Mouse (Mus musculus) liver, postnatal 0 days (tissue): ENCODE measurements around the gene Tceal9. TPM values are rescaled to one million over a fixed set of nuclear protein-coding genes. Genes with fewer than 3 reads are reported as not detected.
"Not testable (repeated sequence)": the region's sequence is repeated elsewhere in the genome, so short reads cannot be mapped to it uniquely, and the experiment has no call there.

Experiments
- ATAC-seq: fragments of 200-750 bp; cut with Nextera tagmentation; 2 replicates; pipeline ENCODE4 v1.8.0; 2017; ENCODE audit warnings: mild to moderate bottlenecking, moderate library complexity
- DNase-seq: peaks from one replicate; pipeline ENCODE4 v3.0.0-alpha.2; 2016
- H3K27ac ChIP-seq: fragments of 300-500 bp; sonication (generic); 2 replicates; pipeline ENCODE4 v1.5.1; 2014; ENCODE audit warnings: antibody characterized with exemption, moderate library complexity, mild to moderate bottlenecking, low read depth
- H3K27me3 ChIP-seq: fragments of 300-500 bp; sonication (generic); 2 replicates; pipeline ENCODE4 v1.6.1; 2014; ENCODE audit warnings: low read length, control low read depth, mixed read lengths; ENCODE audit not compliant: insufficient read depth
- H3K36me3 ChIP-seq: fragments of 300-500 bp; sonication (generic); replicated peaks from 2 replicates; pipeline ENCODE4 v1.6.1; 2014; ENCODE audit warnings: mild to moderate bottlenecking, control low read depth, low read length, moderate library complexity, mixed read lengths; ENCODE audit not compliant: insufficient read depth
- H3K4me1 ChIP-seq: fragments of 300-500 bp; sonication (generic); 2 replicates; pipeline ENCODE4 v1.6.1; 2014; ENCODE audit warnings: antibody characterized with exemption, mild to moderate bottlenecking, control low read depth; ENCODE audit not compliant: insufficient read depth
- H3K4me2 ChIP-seq: fragments of 300-500 bp; sonication (generic); 2 replicates; pipeline ENCODE4 v1.6.1; 2014; ENCODE audit warnings: low read depth, mild to moderate bottlenecking, low read length, moderate library complexity, mixed read lengths
- H3K4me3 ChIP-seq: fragments of 300-500 bp; sonication (generic); 2 replicates; pipeline ENCODE4 v1.5.1; 2014; ENCODE audit warnings: low read depth, low read length
- H3K9ac ChIP-seq: fragments of 300-500 bp; sonication (generic); replicated peaks from 2 replicates; pipeline ENCODE4 v1.6.1; 2014; ENCODE audit warnings: mild to moderate bottlenecking, moderate library complexity
- H3K9me3 ChIP-seq: fragments of 300-500 bp; sonication (generic); 2 replicates; pipeline ENCODE4 v1.6.1; 2016; ENCODE audit warnings: mild to moderate bottlenecking, control low read depth, low read length, mixed read lengths
- CTCF ChIP-seq: sonication (generic); IDR thresholded peaks from 2 replicates; pipeline ENCODE4 v1.5.1; 2016; ENCODE audit warnings: antibody characterized with exemption, low read depth
- EP300 ChIP-seq: IDR thresholded peaks from 2 replicates; pipeline ENCODE4 v1.6.1; 2016; ENCODE audit warnings: antibody characterized with exemption, low read depth, mild to moderate bottlenecking
- WGBS: fragments of 180-500 bp; shearing (Covaris S2); extraction: QIAGEN DNeasy Blood & Tissue Kit; methylation state at CpG from one replicate; pipeline ENCODE4 v1.1.7; 2014; ENCODE audit not compliant: insufficient replicate concordance; 5-methylcytosine and 5-hydroxymethylcytosine counted together
- polyA plus RNA-seq: library from polyadenylated mRNA; unstranded; fragments of >200 nt; fragmentation: Nextera tagmentation; extraction: Ambion mirVana; gene quantifications from 2 replicates; pipeline ENCODE4 v1.2.1, GENCODE M21; 2015

Tceal9 gene
- polyA plus RNA-seq, 1 experiment from 2014 or later, result 220 TPM

GRCm38 (mm10) chrX:136268173-136268572 is 23.3 kb downstream of the Tceal9 start:
- Histone ChIP-seq H3K36me3 (no peaks in the 10 kb centered on the region; the same call in 1 of the 2 replicates), H3K27ac (no peak overlapping the region), H3K27me3 (no peaks in the 10 kb centered on the region), H3K4me3 (no peak overlapping the region), H3K4me1 (no peaks in the 10 kb centered on the region), H3K9me3 (no peaks in the 10 kb centered on the region), H3K4me2 (no peak overlapping the region), H3K9ac (no peak overlapping the region)
- no peak for ATAC-seq
- TF ChIP-seq CTCF (no peak), EP300 (no peak)
- WGBS, result 57% methylated on average over 4 of the region's 4 CpGs
- no peak for DNase-seq

- not testable (repeated sequence) for H3K9me3 ChIP-seq, H3K27me3 ChIP-seq, H3K4me1 ChIP-seq, H3K36me3 ChIP-seq, DNase-seq
- peak within 1 kb of the TSS; percentile 58 for H3K4me2 ChIP-seq
- H3K9ac ChIP-seq, result peak within 1 kb of the TSS; percentile 57
- 73% methylated on average over 4 of the region's 30 CpGs for WGBS
- ATAC-seq, result peak; percentile 98
- peak within 1 kb of the TSS; percentile 42 for H3K4me3 ChIP-seq
- peak within 1 kb of the TSS; percentile 29; the same call in 1 of the 2 replicates for H3K27ac ChIP-seq
These were observed 25.0 kb downstream of the Tceal9 start, which contains the start of gene Bex3 for GRCm38 (mm10) chrX:136269743-136270392. Bex3 (plus strand) TSS chrX:136270253.

- Histone ChIP-seq H3K27ac (peak overlapping the region; percentile 29; the same call in 1 of the 2 replicates), H3K4me3 (peak overlapping the region; percentile 42), H3K9ac (peak overlapping the region; percentile 57), H3K4me2 (peak overlapping the region; percentile 58)
- H3K36me3 ChIP-seq, H3K27me3 ChIP-seq, H3K9me3 ChIP-seq, DNase-seq, H3K4me1 ChIP-seq: not testable (repeated sequence)
- ATAC-seq, result peak; percentile 24
- 19% methylated on average over 10 of the region's 60 CpGs for WGBS
These were observed 25.7 kb downstream of the Tceal9 start for GRCm38 (mm10) chrX:136270393-136271111.

- TF ChIP-seq EP300 (no peak), CTCF (no peak)
- Histone ChIP-seq H3K9ac (no peak overlapping the region), H3K9me3 (no peaks in the 10 kb centered on the region), H3K36me3 (no peaks in the 10 kb centered on the region; the same call in 1 of the 2 replicates), H3K4me2 (no peak overlapping the region), H3K27me3 (no peaks in the 10 kb centered on the region), H3K4me3 (no peak overlapping the region), H3K4me1 (no peaks in the 10 kb centered on the region), H3K27ac (no peak overlapping the region)
- 24% methylated on average over 3 of the region's 3 CpGs for WGBS
- DNase-seq (no peak), ATAC-seq (no peak)
These were observed 29.7 kb downstream of the Tceal9 start for GRCm38 (mm10) chrX:136274542-136274941.

GRCm38 (mm10) chrX:136275386-136275785 is 30.5 kb downstream of the Tceal9 start:
- Histone ChIP-seq H3K4me3 (no peak overlapping the region), H3K36me3 (no peaks in the 10 kb centered on the region; the same call in 1 of the 2 replicates), H3K27ac (no peak overlapping the region), H3K9me3 (no peaks in the 10 kb centered on the region), H3K27me3 (no peaks in the 10 kb centered on the region), H3K4me1 (no peaks in the 10 kb centered on the region), H3K9ac (no peak overlapping the region), H3K4me2 (no peak overlapping the region)
- no peak for DNase-seq
- no peak for ATAC-seq
- WGBS, result 58% methylated on average over 3 of the region's 3 CpGs
- TF ChIP-seq CTCF, result no peak
- TF ChIP-seq EP300, result no peak

GRCm38 (mm10) chrX:136277577-136277976 is 32.7 kb downstream of the Tceal9 start:
- WGBS, result 71% methylated on average over 7 of the region's 7 CpGs

More at GRCm38 (mm10) chrX:136277577-136277976, 32.7 kb downstream of the Tceal9 start:
- DNase-seq, result no peak
- no peak overlapping the region for H3K4me2 ChIP-seq
- no peak for ATAC-seq
- TF ChIP-seq EP300 (no peak), CTCF (no peak)
- no peaks in the 10 kb centered on the region for H3K27me3 ChIP-seq
- no peak overlapping the region for H3K9ac ChIP-seq
- no peaks in the 10 kb centered on the region for H3K9me3 ChIP-seq
- H3K27ac ChIP-seq, result no peak overlapping the region
- H3K4me3 ChIP-seq, result no peak overlapping the region
- H3K4me1 ChIP-seq, result no peaks in the 10 kb centered on the region
- H3K36me3 ChIP-seq, result no peaks in the 10 kb centered on the region
